Mouse (Mus musculus): ENCODE measurements at regions not wholly inside any gene's neighbourhood (a gene's known extent, or its start where the extent isn't known, plus 50 kb on each side); places are given as distances from the start of the nearest gene placed in this dataset.

GRCm38 (mm10) chr10:9117648-9118551 is 232.0 kb upstream of the Sash1 start:
- Histone ChIP-seq H3K4me3 (ENCODE audit: insufficient read depth, low read depth, low read length) (peak overlapping the region; percentile 21; the same call in 1 of the 2 replicates), H3K9ac (ENCODE audit: low read depth, low read length) (no peak overlapping the region), H3K27ac (replicated peaks; ENCODE audit: insufficient read depth, low read depth, low read length) (no peak overlapping the region), H3K36me3 (ENCODE audit: control insufficient read depth, insufficient read depth, low read length) (no peaks in the 10 kb centered on the region), H3K4me1 (ENCODE audit: control insufficient read depth, insufficient read depth, low read length) (peaks cover 2% of the 10 kb centered on the region; the same call in 1 of the 2 replicates), H3K79me2 (ENCODE audit: control insufficient read depth, insufficient read depth, low read length) (no peaks in the 10 kb centered on the region), H3K27me3 (ENCODE audit: control insufficient read depth, insufficient read depth, low read length) (no peaks in the 10 kb centered on the region)
- no peak for TF ChIP-seq POLR2A (IDR thresholded peaks at IDR 0.05; ENCODE audit: extremely low read depth, insufficient read depth, low read length)
- TF ChIP-seq CTCF (IDR thresholded peaks at IDR 0.05; ENCODE audit: low read depth, low read length) = no peak
- WGBS = 28% methylated on average over 14 of the region's 14 CpGs
- peak; percentile 19 for DNase-seq (ENCODE audit: extremely low read depth, low read depth, low spot score)

DNA sequence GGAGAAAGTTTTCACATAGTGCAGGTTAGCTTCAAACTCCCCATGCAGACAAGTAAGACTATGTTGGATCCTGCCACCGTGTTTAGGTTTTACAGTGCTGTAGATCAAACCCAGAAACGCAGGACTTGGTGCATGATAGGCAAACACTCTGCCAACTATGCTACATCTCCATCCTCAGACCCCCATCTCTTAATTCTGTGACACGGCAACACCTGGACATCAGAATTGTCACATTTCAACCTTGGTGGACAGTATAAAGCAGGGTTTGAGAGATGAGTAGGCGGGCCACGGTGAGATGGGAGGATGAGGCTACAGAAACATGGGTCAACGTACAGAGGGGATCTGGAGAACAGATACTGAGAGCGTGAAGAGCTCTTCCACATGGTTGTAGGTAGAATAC is 231.3 kb upstream of the Sash1 start:
- Histone ChIP-seq H3K4me1 (ENCODE audit: control insufficient read depth, insufficient read depth, low read length) (peaks cover 2% of the 10 kb centered on the region; the same call in 1 of the 2 replicates), H3K36me3 (ENCODE audit: control insufficient read depth, insufficient read depth, low read length) (no peaks in the 10 kb centered on the region), H3K4me3 (ENCODE audit: insufficient read depth, low read depth, low read length) (no peak overlapping the region), H3K27me3 (ENCODE audit: control insufficient read depth, insufficient read depth, low read length) (no peaks in the 10 kb centered on the region), H3K27ac (replicated peaks; ENCODE audit: insufficient read depth, low read depth, low read length) (no peak overlapping the region), H3K9ac (ENCODE audit: low read depth, low read length) (no peak overlapping the region), H3K79me2 (ENCODE audit: control insufficient read depth, insufficient read depth, low read length) (no peaks in the 10 kb centered on the region)
- no peak for DNase-seq (ENCODE audit: extremely low read depth, low read depth, low spot score)
- 89% methylated on average over 7 of the region's 7 CpGs for WGBS
- TF ChIP-seq CTCF (IDR thresholded peaks at IDR 0.05; ENCODE audit: low read depth, low read length) (no peak), POLR2A (IDR thresholded peaks at IDR 0.05; ENCODE audit: extremely low read depth, insufficient read depth, low read length) (no peak)

DNA sequence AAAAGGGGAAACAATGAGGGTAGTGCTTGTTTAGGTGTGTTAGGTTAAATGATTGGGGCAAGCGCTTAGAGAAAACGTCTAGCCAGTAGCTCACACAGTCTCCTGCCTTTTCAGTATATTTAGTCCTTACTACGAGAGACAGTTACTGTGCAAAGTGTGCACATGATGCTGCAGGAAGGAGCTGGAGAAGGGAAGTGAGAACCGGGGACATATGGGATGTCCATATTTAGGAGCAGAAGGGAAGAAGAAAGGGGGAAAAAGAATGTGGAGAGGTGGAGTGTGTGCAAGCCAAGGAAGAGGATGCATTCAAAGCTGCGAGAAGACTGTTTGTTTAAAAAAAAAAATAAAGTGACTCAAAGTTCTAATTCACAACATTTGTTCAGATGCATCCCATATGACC is 227.8 kb upstream of the Sash1 start:
- no peak for DNase-seq (ENCODE audit: extremely low read depth, low read depth, low spot score)
- Histone ChIP-seq H3K27ac (replicated peaks; ENCODE audit: insufficient read depth, low read depth, low read length) (no peak overlapping the region), H3K4me1 (ENCODE audit: control insufficient read depth, insufficient read depth, low read length) (no peaks in the 10 kb centered on the region), H3K9ac (ENCODE audit: low read depth, low read length) (no peak overlapping the region), H3K79me2 (ENCODE audit: control insufficient read depth, insufficient read depth, low read length) (no peaks in the 10 kb centered on the region), H3K36me3 (ENCODE audit: control insufficient read depth, insufficient read depth, low read length) (no peaks in the 10 kb centered on the region), H3K27me3 (ENCODE audit: control insufficient read depth, insufficient read depth, low read length) (no peaks in the 10 kb centered on the region), H3K4me3 (ENCODE audit: insufficient read depth, low read depth, low read length) (no peak overlapping the region)
- WGBS = 80% methylated on average over 5 of the region's 5 CpGs
- no peak for TF ChIP-seq CTCF (IDR thresholded peaks at IDR 0.05; ENCODE audit: low read depth, low read length)
- no peak for TF ChIP-seq POLR2A (IDR thresholded peaks at IDR 0.05; ENCODE audit: extremely low read depth, insufficient read depth, low read length)

DNA sequence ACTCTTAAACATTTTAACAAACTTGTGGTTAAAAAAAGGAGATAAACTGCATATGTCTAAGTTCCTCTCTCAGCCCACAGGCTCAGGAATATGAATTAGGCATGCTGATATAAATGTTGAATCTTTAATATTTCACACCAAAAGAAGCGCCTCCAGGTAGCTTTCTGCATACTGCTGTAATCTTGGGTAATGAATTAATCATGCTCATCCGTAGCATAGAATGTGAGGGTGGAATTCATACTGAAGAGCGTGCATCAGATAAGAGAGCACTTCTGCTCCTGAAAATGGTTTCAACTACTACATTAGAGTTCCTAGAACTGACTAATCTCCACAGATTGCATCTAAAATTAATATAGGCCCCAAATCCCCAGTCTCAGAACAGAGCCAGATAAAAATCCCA is 225.2 kb upstream of the Sash1 start:
- no peaks in the 10 kb centered on the region for H3K79me2 ChIP-seq (ENCODE audit: control insufficient read depth, insufficient read depth, low read length)
- TF ChIP-seq CTCF (IDR thresholded peaks at IDR 0.05; ENCODE audit: low read depth, low read length) (no peak), POLR2A (IDR thresholded peaks at IDR 0.05; ENCODE audit: extremely low read depth, insufficient read depth, low read length) (no peak)
- H3K4me1 ChIP-seq (ENCODE audit: control insufficient read depth, insufficient read depth, low read length) = no peaks in the 10 kb centered on the region
- no peaks in the 10 kb centered on the region for H3K36me3 ChIP-seq (ENCODE audit: control insufficient read depth, insufficient read depth, low read length)
- 97% methylated on average over 3 of the region's 3 CpGs for WGBS
- no peak for DNase-seq (ENCODE audit: extremely low read depth, low read depth, low spot score)
- H3K9ac ChIP-seq (ENCODE audit: low read depth, low read length) = no peak overlapping the region
- H3K27me3 ChIP-seq (ENCODE audit: control insufficient read depth, insufficient read depth, low read length) = no peaks in the 10 kb centered on the region
- no peak overlapping the region for H3K4me3 ChIP-seq (ENCODE audit: insufficient read depth, low read depth, low read length)
- H3K27ac ChIP-seq (replicated peaks; ENCODE audit: insufficient read depth, low read depth, low read length) = no peak overlapping the region

DNA sequence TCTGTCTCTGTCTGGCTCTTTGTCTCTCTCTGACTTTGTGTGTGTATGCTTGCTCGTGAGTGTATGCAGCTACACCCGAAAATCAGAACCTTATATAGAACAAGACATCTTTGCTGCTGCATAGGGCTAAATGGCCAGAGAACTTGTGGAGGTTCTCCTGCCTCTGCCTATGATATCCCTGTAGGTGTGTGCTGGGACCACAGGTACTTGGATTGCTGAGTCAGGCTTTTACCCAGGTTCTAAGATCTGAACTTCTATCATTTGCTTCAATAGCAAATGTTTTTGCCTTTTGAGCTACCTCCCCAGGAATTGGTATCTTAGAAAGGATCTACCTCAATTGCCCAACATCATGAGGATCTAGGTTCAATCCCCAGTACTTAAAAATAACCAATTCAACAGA is 210.3 kb upstream of the Sash1 start:
- H3K4me3 ChIP-seq (ENCODE audit: insufficient read depth, low read depth, low read length) = no peak overlapping the region
- TF ChIP-seq CTCF (IDR thresholded peaks at IDR 0.05; ENCODE audit: low read depth, low read length) = no peak
- no peak for TF ChIP-seq POLR2A (IDR thresholded peaks at IDR 0.05; ENCODE audit: extremely low read depth, insufficient read depth, low read length)
- H3K4me1 ChIP-seq (ENCODE audit: control insufficient read depth, insufficient read depth, low read length) = no peaks in the 10 kb centered on the region
- no peak overlapping the region for H3K9ac ChIP-seq (ENCODE audit: low read depth, low read length)
- no peaks in the 10 kb centered on the region for H3K79me2 ChIP-seq (ENCODE audit: control insufficient read depth, insufficient read depth, low read length)
- no peak for DNase-seq (ENCODE audit: extremely low read depth, low read depth, low spot score)
- WGBS = 95% methylated on average over 2 of the region's 2 CpGs
- H3K36me3 ChIP-seq (ENCODE audit: control insufficient read depth, insufficient read depth, low read length) = no peaks in the 10 kb centered on the region
- no peak overlapping the region for H3K27ac ChIP-seq (replicated peaks; ENCODE audit: insufficient read depth, low read depth, low read length)
- H3K27me3 ChIP-seq (ENCODE audit: control insufficient read depth, insufficient read depth, low read length) = no peaks in the 10 kb centered on the region

DNA sequence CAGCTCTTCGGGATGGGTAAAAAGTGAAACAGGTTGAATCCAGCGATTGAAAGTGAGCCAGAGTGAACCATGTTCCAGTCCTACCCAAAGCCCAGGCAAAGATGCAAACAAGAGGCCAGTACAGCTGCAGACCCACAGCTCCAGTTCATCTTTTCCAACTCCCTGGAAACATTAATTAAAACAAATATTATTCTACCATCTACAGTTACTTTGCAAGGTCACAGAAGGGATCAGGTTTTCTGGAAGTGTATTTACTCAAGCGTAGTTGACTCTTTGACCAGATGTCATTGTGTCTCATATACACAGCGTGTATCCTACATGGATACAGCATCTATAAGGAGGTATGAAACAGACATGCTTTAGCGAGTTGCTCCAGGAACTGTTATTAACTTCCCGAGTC is 209.3 kb upstream of the Sash1 start:
- Histone ChIP-seq H3K27ac (replicated peaks; ENCODE audit: insufficient read depth, low read depth, low read length) (no peak overlapping the region), H3K4me3 (ENCODE audit: insufficient read depth, low read depth, low read length) (no peak overlapping the region), H3K9ac (ENCODE audit: low read depth, low read length) (no peak overlapping the region), H3K27me3 (ENCODE audit: control insufficient read depth, insufficient read depth, low read length) (no peaks in the 10 kb centered on the region), H3K36me3 (ENCODE audit: control insufficient read depth, insufficient read depth, low read length) (no peaks in the 10 kb centered on the region), H3K79me2 (ENCODE audit: control insufficient read depth, insufficient read depth, low read length) (no peaks in the 10 kb centered on the region), H3K4me1 (ENCODE audit: control insufficient read depth, insufficient read depth, low read length) (no peaks in the 10 kb centered on the region)
- 79% methylated on average over 6 of the region's 6 CpGs for WGBS
- DNase-seq (ENCODE audit: extremely low read depth, low read depth, low spot score) = no peak
- TF ChIP-seq POLR2A (IDR thresholded peaks at IDR 0.05; ENCODE audit: extremely low read depth, insufficient read depth, low read length) = no peak
- no peak for TF ChIP-seq CTCF (IDR thresholded peaks at IDR 0.05; ENCODE audit: low read depth, low read length)
